Mouse (Mus musculus) cerebellum, adult (tissue): ENCODE results near the gene Mmp12.
"Not testable (repeated sequence)": the region's sequence is repeated elsewhere in the genome, so short reads cannot be mapped to it uniquely, and the experiment has no call there.

Experiments used
- ATAC-seq: cut with Nextera tagmentation; 2 replicates; pipeline ENCODE4 v1.9.2; 2017; ENCODE audit warnings: mild to moderate bottlenecking, moderate library complexity, mixed read lengths; ENCODE audit not compliant: insufficient number of reproducible peaks, low FRiP score, low TSS enrichment

Mmp12 gene

DNA sequence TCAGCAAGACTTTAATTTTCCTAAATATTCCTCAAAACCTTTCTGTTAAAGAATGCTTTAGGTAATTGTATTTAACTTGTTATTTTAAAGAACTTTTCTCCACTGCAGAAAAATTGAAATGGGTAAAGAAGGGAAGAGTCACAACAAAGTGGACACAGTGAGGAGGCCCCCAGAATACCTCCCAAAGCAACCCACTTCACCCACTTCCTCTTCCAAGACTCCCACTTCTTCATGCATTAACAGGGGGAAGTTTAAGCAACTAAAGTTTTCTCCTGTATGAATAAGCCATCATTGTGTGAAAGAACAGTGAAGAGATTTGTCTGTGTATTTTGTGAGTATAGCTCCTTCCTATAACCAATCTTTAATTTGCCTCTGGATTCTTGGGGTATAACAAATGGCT, at the start of gene Mmp12:
Mmp12 (plus strand) TSS at position 275 of the 400 bp plus-strand sequence.
- no peak for ATAC-seq

DNA sequence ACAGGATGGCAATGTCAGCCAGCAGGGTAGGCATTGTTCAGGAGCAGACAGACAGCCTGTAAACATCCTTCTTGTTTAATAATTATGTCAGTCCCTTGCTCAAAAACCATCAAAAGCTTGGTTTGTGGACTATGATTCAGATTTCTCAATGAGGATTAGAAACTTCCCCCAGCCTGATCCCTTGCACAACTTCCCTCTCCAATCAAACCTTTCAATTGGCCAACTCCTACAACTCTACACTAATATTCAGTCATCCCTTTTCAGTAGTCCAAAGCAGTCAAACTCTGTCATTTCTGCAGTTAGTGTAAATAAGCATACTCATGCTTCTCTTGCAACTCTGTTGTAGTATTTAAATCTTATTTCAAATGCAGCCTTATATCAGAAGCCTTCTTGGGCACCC, 12.3 kb upstream of the Mmp12 start:
- no peak for ATAC-seq

- ATAC-seq = no peak
Measured at GRCm38 (mm10) chr9:7335766-7336680, 8.2 kb upstream of the Mmp12 start.

DNA sequence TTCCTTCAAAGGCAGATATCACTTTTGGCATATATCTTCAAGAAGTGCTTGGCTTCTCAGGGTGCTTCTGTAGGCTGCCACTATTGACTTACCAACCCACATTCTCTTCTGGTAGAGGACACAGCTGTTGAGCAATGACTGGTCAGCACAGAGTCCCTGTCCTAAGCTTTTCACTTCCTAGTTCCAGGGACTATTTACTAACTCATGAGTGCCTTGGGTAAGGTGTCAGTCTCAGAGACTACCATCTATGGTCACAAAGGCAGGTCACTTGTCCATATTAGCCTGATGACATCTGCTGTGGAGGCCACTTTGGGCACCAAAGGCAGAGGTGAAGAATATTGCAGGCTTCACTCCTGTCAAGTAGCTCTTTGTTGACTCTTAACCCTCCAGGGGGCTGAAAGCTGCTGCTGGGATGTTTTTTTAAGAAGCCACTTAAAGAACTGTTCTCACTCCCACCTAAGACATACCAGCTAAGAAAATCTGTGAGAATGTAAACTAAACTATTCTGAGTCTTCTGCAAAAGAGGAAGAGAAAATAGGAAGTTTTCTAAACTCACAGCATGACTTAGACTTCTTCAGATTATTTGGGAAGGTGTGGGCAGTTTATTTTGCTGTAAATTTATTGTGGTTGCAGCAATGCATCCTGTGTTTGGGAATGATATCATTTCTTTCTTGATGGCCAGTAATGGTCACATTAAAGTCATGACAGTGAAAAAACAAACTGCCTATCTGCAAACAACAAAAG, 7.3 kb upstream of the Mmp12 start:
- ATAC-seq = no peak

GRCm38 (mm10) chr9:7345513-7345912, 1.3 kb downstream of the Mmp12 start:
- no peak for ATAC-seq

DNA sequence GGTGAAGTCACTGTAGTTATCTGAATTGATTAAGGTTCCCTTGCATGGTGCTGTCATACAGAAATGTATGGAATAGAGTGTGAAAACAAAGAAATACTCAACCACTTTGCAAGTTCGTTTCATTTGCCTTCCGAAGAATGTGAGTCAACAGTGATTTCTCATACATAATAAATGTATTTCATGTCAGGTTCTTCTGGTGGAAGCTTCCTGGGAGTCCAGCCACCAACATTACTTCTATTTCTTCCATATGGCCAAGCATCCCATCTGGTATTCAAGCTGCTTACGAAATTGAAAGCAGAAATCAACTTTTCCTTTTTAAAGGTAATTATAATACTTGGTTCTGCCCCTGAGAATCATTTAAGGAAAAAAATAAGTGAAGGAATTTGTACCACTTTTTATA, 10.4 kb downstream of the Mmp12 start:
- no peak for ATAC-seq

- no peak for ATAC-seq
Measured at GRCm38 (mm10) chr9:7387947-7388346, 43.8 kb downstream of the Mmp12 start, which contains the start of gene Mmp1b. Gene Mmp1b (minus strand): TSS chr9:7388047.

- ATAC-seq = not testable (repeated sequence)
Measured at GRCm38 (mm10) chr9:7396556-7396955, 52.4 kb downstream of the Mmp12 start.
